Mouse (Mus musculus) ovary, postnatal 36 days (tissue): Measurements from ENCODE around the gene Fastkd5.
"Not testable (repeated sequence)": the region's sequence is repeated elsewhere in the genome, so short reads cannot be mapped to it uniquely, and the experiment has no call there.

Experiments
- DNase-seq: peaks from one replicate; pipeline ENCODE4 v3.0.0; 2022; ENCODE audit warnings: low spot score, mixed read lengths

Fastkd5 gene

DNA sequence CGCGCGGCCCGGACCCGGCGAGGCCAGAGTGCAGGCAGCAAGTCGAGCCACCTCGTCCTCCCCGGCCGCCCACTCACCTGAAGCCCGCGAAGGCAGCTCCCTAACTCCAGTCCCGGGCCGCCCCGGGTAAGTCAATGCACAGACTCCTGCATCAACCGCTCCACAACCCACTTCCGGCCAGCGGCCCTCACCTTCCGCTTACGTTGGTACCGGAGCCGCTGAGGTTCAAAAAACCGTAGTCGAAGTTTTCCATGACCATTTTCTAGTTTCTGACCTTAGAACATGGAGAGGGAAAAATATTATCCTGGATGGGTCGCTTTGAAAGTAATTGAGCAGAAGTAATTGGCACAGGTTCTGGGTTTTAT lies at the start of gene Fastkd5, which contains the start of gene Ubox5:
Gene Fastkd5, minus strand, starts transcription at position 189 of the 365 bp plus-strand sequence.
Gene Ubox5, minus strand, starts transcription at position 200 of the 365 bp plus-strand sequence.
- DNase-seq = peak; percentile 89

DNA sequence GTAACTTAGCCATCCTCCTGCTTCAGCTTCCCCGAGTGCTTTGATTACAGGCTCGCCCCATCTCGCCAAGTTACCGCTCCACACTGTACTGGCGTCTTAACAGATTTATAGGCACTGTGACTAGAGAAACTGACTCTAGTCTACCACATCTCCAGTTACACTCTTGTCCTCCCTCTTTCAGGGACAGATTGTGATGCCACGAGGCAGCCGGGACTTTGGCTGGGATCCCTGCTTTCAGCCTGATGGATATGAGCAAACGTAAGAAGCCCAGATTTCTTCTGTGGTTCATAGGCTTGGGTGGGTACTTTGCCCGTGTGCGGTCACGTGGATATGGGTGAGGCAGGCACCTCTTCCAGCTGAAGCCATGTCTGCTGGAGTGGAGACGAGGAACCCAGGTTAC lies 49.3 kb upstream of the Fastkd5 start:
- DNase-seq = no peak

DNA sequence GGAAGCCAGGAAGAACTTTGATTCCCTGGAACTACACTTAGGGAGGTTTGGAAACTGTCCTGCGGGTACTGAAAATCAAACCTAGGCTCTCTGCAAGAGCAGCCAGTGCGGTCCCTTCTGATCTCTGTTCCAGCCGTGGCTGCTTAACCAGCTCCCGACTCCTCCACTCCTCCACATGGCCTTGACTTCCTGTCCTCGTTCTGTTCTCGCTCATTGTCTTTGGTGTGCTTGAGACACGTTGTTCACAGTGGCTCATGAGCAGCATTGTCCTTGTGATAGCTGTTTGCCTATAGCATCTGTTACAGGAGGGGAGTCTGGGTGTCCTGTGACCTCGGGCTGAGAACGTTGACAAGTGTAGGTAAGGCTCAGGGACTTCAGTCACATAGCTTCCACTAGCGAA lies 47.4 kb upstream of the Fastkd5 start:
- peak; percentile 52 for DNase-seq

DNA sequence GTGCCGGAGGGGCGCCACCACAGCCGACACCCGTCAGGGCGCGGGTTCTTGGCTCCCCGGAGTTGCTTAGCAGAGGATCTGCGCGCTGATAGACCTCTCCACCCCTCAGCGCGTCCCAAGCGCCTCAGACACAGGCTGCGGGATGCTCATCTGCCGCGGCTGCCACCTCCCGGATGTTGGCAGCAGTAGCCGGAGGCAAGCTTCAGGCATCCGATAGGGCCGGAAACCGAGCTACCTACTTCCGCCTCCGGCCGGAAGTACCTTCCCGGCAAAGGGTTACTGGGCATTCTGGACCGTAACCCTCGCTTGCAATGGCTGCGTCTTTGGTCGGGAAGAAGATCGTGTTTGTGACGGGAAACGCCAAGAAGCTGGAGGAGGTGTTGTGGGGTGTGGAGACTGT lies 37.7 kb upstream of the Fastkd5 start, which contains the start of gene Itpa:
Gene Itpa, plus strand, starts transcription at position 52 of the 400 bp plus-strand sequence.
- DNase-seq = peak; percentile 83

DNA sequence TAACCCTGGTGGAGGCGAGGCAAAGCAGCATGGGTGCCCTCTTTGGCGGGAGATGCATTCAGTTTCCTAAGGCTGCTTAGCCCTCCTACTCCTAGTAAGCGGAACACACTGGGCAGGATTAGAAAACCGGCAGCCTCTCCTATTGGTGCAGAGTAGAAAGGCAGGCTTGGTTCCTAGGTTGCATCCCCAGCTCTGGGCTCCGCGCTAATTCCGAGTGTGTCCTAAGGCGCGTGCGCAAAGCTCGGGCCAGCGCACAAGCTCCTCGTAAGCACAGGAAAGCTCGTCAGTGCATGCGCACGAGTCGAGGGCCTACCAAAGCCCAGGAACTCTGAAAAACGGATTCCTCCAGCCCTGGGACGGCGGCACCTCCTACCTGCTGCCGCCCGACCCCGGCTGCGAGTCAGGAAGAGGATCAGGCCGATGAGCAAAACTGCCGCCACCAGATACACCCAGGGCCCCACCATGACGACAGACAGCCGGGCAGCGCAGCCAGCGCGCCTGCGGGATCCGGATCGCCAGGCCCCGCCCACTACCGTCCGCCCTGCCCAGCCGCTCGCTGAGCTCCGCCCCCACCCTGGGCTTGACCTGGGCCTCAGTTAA lies 34.4 kb upstream of the Fastkd5 start, which contains the start of gene Ddrgk1:
Gene Ddrgk1, minus strand, starts transcription at position 558 of the 600 bp plus-strand sequence.
- DNase-seq = peak; percentile 91

DNA sequence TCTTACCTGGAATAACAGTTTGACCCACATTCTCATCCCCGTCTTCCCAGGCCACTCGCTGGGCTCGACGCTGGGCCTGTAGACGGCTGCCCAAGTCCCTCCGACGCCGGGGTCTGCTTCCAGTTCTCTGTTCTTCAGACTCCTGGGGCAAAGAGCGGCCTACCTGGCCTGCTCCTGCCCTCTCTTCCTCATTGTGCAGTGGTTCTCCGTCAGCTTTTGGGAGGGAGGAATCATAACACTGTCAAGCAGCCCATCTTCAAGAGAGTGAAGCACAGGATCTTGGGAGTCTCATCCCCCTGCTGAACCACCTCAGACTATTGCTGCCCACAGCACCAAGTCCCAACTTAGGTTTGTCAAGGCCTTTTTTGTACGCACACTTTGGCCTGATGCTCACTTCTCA lies 33.5 kb upstream of the Fastkd5 start:
- no peak for DNase-seq

DNA sequence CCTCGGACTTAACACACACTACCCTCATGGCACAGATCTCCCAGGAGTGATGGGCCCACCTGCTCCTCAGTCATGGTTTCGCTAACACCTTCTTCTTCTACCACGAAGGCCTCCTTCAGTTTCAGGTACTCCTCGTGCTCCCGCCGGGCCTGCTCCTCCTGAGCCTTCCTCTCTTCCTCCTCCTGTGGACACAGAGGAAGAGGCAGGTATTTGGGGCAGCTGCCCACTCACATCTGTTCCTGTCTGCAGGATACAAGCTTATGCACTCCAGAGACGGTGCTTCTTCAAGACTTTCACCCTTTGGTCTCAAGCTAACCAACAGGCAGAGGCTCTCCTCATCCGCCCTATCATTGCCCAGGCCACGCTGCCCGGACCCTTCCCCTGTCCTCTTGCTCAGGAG lies 28.7 kb upstream of the Fastkd5 start:
- DNase-seq = no peak

DNA sequence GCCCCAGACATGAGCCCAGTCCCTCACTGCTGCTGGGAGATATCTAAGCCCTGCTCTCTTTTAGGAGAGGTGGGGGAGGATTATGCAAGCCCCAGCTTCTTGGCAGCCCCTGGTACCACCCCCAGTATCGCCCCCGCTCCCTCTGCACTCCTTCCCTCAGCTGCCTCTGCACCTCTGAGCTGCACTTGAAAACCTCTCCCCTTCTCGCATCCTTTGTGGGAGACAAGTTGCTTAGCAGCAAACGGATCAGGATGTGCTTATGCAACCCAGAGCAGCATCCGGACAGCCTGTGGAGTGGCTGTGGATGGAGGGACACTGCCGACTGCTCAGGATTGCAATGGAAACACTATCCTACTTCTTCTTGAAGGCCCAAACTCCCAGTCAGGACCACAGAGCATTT lies 27.7 kb upstream of the Fastkd5 start:
- DNase-seq = no peak

DNA sequence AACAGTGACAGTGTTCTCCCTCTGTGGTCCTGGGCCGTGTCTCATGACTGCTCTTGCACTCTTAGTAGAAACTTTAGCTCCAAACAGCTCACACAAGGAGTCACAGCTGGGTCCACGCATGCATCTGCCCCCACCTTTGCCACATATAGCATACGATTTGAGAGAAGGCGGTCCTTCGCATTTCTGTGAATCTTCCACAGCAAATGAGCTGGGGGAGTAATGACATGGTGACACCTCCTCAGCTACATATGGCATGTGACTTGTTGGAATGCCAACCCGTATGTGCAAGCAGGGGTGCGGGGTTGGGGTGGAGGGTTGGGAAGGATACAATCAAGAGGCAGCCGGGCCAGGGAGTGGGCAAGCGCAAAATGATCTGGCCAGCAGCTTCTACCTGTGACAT lies 26.7 kb upstream of the Fastkd5 start:
- DNase-seq = no peak

DNA sequence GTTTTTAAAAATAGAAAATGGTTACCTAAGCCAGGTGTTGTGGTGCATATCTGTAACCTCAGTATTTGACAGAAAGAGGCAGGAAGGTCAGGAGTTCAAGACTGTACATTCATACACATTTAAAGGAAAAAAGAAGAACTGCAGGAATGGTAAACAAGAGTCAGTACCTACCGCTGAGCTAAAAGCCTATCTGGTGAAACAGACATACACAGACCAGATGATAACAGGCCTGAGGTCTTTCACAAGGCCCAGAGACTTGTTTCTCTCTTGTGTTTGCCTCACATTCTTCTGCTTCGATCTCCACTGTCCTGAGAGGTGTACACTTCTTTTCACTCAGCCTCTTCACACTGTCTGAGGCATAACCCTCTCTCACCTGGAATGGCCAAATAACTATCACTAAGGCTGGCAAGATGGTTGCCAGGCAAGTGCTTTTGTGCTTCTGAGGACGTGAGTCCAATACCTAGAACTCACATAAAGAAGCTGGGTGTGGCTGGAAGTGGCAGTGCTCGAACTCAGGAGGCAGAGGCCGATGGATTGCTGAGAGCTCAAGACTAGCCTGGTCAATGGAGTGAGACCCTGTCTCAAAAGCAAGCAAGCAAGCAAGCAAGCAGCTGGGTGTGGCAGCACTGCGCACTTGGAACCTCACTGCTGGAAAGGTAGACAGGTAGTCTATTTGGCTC lies 26.0 kb upstream of the Fastkd5 start:
- no peak for DNase-seq

DNA sequence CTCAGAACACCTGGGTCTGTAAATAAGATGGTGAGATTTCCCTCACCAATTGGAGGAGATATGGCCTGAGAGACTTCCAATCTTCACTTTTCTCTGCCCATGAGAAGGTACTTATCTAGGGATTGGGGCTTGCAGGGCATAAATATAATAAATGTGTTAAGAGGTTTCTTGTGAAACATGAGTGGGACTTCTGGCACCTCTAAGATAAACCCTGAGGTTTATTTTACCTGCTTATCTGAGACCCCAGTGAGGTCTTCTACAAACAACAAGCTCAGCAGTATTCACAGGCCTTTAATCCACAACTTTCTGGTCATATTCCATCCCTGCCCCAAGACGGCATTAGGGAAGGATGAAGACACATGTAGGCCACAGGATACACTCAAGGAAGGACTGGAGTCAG lies 23.9 kb upstream of the Fastkd5 start:
- DNase-seq = no peak

DNA sequence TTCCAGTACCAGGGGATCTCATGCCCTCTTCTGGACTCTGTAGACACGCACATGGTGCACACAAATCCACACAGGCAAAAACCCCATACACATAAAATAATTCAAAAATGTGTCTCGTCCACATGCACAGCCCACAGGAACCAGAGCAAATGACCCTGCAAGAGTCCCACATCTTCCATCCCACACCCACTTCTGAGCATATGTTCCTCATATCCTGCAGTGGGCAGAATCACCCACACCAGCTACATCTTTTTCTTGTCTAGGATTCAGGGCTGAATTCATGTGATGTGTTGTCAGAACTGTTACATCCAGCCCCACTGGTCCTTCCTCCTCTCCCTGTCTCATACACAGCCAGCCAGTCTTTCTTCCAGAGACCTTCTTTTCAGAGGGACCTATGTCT lies 23.5 kb upstream of the Fastkd5 start:
- no peak for DNase-seq

DNA sequence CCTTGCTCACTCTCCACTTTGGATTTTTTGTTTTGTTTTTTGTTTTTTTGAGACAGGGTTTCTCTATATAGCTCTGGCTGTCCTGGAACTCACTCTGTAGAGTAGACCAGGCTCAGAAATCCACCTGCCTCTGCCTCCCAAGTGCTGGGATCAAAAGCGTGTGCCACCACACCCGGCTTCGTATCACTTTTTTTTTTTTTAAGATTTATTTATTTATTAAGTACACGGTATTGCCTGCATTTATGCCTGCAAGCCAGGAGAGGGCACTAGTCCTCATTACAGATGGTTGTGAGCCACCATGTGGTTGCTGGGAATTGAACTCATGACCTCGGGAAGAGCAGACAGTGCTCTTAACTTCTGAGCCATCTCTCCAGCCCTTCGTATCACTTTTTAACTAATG lies 19.2 kb upstream of the Fastkd5 start:
- DNase-seq = not testable (repeated sequence)

DNA sequence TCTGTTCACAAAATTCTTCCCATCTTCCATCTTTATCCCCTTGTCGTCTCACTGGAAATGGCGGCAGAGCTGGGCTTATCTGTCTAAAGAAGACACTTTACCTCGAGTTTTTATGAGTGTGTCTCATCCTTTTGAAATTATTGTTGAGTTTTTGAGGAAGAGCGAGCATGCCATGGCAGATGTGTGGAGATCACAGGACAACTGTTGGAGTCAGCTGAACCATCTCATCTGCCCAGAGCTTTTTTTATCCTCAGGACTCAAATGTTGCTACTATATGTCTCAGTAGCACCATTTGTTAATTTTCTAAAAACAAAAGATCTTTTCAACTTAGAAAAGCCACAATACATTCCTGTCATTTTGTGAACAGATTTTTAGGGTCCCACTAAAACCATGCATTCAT lies 15.4 kb upstream of the Fastkd5 start:
- DNase-seq = no peak

DNA sequence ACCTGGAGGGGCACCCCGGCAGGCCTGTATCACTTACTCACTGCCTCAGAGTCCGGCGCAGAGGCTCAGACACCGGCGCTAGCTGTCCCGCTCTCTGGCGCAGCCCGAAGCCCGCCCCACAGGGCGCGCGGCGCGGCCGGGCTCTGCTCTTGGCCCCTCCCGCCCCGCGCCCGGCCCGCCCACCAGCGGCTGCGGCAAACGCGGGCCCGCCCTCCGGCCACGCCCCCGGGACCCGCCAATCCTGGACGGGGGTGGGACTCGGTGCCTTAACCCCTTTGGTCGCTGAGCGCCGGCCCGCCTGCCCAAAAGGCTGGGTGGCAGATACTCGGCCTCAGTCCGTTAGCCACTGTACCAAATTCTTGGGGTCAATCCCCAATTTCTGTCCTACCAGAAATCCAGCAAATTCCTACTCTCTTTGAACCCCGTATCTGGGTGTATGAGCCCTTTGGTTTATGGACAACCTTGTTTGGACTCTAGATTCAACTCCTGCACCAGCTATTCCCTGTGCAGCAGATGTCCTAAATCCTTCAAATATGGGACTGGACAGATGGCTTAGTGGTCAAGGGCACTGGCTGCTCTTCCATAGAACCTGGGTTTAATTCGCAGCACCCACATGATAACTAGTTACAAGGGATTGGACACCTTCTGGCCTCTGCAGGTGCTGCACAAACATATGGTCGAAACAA lies 13.0 kb upstream of the Fastkd5 start, which contains the start of gene Lzts3:
Gene Lzts3, minus strand, starts transcription at position 120 of the 686 bp plus-strand sequence.
- DNase-seq = peak; percentile 95

DNA sequence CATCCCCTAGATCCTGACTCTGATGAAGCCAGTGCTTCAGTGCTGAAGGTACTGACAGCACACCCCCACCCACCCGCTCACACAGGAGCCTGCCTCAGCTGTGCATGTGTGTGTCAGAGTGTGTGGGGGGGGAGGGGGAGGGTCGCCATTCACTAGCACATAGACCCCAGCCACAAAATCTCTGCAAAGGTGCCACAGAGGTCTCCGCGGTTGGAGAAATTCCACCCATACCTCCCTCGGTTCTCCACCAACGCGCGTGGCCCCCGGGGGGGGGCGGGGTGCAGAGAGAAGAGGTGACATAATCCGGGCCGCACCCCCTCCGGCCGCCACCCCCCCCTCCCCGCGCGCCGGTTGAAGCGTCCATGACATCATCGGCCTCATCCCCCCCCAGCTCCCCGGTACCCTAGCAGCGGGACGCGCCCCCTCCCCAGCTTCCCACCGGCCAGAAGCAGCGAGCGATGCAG lies 12.4 kb upstream of the Fastkd5 start:
- no peak for DNase-seq

DNA sequence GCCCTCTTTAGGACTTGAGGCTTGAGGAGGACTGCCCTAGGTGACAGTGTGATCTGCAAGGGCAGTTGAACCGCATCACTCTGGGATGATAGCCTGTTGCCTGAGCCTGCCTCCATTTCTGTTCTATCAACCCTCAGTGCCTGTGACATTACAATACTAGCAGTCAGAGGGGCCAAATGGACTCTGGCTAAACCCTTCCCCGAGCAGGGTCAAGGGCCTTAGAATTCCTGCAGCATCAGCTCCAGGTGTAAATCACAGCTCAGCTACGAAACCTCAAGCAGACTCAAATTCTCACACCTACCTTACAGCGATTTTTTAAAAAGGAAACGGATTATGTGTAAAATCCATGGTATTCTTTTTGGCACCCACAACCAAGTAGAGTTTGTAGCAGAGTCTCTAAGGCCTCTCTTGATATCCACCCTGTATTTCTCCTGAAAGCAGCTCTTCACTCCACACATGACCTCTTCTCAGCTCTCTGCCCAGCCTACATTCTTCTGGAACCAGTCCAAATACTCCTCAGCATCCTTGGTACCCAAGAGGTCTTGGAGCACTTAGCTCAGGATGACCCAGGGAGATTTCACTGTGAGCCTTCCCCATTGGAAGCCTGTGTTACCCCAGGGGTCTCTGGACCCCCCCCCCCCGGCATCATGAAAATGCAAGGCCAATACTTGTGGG lies 11.7 kb upstream of the Fastkd5 start:
- DNase-seq = no peak

DNA sequence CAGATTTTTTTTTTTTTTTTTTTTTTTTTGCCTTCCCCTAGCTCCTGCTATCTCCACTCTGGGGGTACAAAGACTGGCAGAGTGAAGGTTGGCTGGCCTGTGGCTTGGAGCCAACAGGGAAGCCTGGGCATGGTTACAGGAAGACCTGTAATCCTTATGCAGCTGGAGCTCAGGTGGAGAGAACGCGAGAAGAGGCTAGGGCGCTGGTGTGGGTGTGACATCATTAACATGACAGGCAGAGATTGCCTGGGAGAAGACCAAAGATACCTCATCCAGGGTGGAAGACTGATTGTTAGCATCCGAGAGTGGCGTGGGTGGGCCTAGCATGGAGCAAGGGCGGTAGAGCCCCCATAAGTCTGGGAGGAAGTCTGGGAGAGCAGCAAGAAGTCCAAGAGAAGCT lies 9.4 kb upstream of the Fastkd5 start:
- DNase-seq = no peak

DNA sequence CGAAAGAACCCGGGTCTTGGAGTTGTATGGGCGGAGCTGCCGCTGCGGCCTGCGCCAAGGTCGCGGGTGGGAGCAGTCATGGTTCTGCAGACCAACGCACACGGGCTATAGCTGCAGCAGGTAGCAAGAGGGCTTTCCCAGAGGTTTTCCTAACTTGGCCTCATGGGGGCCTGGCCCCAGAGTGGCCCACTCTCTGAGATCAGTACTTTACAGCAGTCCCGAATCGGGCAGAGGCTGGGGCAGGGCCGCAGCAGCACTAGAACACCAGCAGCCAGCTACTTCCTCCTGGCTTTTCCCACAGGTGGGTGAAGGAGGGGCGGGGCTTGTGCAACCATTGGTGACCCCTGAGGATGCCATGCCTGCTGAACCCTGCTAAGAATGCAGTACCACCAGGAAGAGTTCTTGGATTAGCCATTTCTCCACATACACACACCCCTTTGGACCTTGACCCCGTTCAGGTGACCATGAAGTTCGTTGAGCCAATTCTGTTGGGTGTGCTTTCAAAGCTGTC lies 8.3 kb upstream of the Fastkd5 start:
- no peak for DNase-seq

DNA sequence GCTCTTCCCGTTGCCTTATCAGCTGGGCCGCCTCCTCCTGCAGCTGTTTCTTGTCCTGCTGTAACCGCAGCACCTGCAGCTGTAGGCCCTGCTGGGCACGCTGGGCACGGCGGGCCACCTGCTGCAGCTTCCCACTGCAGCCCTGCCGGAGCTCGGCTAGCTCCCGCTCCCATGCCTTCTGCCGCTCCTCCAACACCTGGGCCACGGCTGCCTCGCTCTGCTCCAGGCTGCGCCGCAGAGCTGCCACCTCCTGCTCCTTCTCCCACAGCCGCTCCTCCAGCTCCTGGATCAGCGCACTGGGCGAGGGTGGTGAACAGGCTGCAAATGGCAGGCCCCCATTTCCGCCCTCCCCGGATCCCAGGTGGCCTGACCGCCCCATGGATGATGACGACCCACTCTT lies 6.0 kb upstream of the Fastkd5 start:
- DNase-seq = no peak

DNA sequence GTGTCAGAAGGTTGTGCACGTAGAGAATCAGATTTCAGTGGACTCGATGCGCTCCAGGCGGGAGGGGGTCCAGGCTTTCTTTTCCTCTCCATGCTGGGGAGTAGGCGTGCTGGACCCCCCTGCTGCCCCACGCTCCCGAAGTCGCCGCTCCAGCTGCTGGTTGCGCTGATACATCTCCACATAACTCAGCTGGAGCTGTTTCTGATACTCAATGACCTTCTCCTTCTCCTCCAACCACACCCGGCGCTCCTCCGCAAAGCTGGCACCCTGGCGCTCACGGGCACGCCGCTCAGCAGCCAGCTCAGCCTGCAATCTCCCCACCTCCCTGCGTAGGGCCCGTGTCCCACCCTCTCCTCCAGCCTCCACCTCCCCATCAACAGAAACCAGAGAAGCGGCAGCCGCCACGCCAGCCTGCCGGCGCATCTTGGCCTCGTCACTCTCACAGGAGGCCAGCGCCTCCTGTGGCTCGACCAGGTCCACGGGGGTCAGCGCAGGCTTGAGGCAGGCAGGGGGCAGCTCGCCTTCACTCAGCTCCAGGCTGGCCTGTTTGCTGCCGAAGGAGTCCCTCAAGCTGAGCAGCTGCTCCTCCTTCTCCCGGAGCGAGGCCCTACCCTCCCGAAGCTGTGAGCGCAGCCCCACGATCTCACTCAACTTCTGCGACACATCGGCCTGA lies 5.0 kb upstream of the Fastkd5 start:
- peak; percentile 53 for DNase-seq
